Mouse (Mus musculus): ENCODE results near the gene Simc1. TPM values are rescaled to one million over a fixed set of nuclear protein-coding genes. Genes with fewer than 3 reads are reported as not detected.
"Not testable (repeated sequence)": the region's sequence is repeated elsewhere in the genome, so short reads cannot be mapped to it uniquely, and the experiment has no call there.

Gene Simc1
- polyA plus RNA-seq, 1 experiment from 2014 or later: 17.7 TPM

GRCm38 (mm10) chr13:54491381-54491780 is 12.2 kb upstream of the Simc1 start:
- WGBS: 79% methylated on average over 6 of the region's 6 CpGs
- no peak overlapping the region for H3K9ac ChIP-seq
- no peak for ATAC-seq (ENCODE audit: low read depth)

GRCm38 (mm10) chr13:54499551-54499950 is 4.0 kb upstream of the Simc1 start:
- H3K9ac ChIP-seq; H3K36me3 ChIP-seq; H3K27me3 ChIP-seq; H3K27ac ChIP-seq (replicated peaks); H3K9me3 ChIP-seq; H3K4me2 ChIP-seq; ATAC-seq (ENCODE audit: low read depth); H3K4me3 ChIP-seq; H3K4me1 ChIP-seq (replicated peaks): not testable (repeated sequence)
- WGBS: 91% methylated on average over 7 of the region's 7 CpGs

More at GRCm38 (mm10) chr13:54491381-54491780, 12.2 kb upstream of the Simc1 start:
- 0 out of 2 replicates have a peak, but pooled peaks cover 5% of the 10 kb centered on the region for H3K4me1 ChIP-seq (replicated peaks)
- no peak overlapping the region for H3K4me2 ChIP-seq
- 0 out of 2 replicates have a peak, but pooled peaks cover 3% of the 10 kb centered on the region for H3K27me3 ChIP-seq
- H3K27ac ChIP-seq (replicated peaks): no peak overlapping the region
- no peaks in the 10 kb centered on the region for H3K9me3 ChIP-seq
- no peak overlapping the region for H3K4me3 ChIP-seq
- H3K36me3 ChIP-seq: no peaks in the 10 kb centered on the region

GRCm38 (mm10) chr13:54501352-54501751 is 2.2 kb upstream of the Simc1 start:
- Histone ChIP-seq H3K36me3 (no peaks in the 10 kb centered on the region), H3K9me3 (no peaks in the 10 kb centered on the region), H3K27ac (replicated peaks) (no peak overlapping the region), H3K4me2 (no peak overlapping the region), H3K27me3 (no peaks in the 10 kb centered on the region), H3K4me3 (no peak overlapping the region), H3K4me1 (replicated peaks) (peaks cover 25% of the 10 kb centered on the region), H3K9ac (no peak overlapping the region)
- WGBS: 80% methylated on average over 2 of the region's 2 CpGs
- no peak for ATAC-seq (ENCODE audit: low read depth)

- ATAC-seq (ENCODE audit: low read depth): no peak
- no peaks in the 10 kb centered on the region for H3K9me3 ChIP-seq
- H3K27me3 ChIP-seq: no peaks in the 10 kb centered on the region
- no peak overlapping the region for H3K4me2 ChIP-seq
- H3K9ac ChIP-seq: no peak overlapping the region
- H3K4me3 ChIP-seq: no peak overlapping the region
- WGBS: 66% methylated on average over 3 of the region's 3 CpGs
- H3K36me3 ChIP-seq: peaks cover 2% of the 10 kb centered on the region; the same call in 1 of the 2 replicates
- peaks cover 25% of the 10 kb centered on the region for H3K4me1 ChIP-seq (replicated peaks)
- H3K27ac ChIP-seq (replicated peaks): no peak overlapping the region
These were observed 1.5 kb upstream of the Simc1 start for GRCm38 (mm10) chr13:54501957-54502690.

GRCm38 (mm10) chr13:54503278-54503603 is 338 bp upstream of the Simc1 start:
- H3K4me2 ChIP-seq: peak overlapping the region; percentile 67
- under 1% methylated on average over 14 of the region's 14 CpGs for WGBS
- ATAC-seq (ENCODE audit: low read depth): peak; percentile 78
- no peaks in the 10 kb centered on the region for H3K27me3 ChIP-seq
- peaks cover 25% of the 10 kb centered on the region for H3K4me1 ChIP-seq (replicated peaks)
- H3K36me3 ChIP-seq: peaks cover 4% of the 10 kb centered on the region; the same call in 1 of the 2 replicates
- no peaks in the 10 kb centered on the region for H3K9me3 ChIP-seq
- H3K4me3 ChIP-seq: peak overlapping the region; percentile 59
- H3K27ac ChIP-seq (replicated peaks): peak overlapping the region; percentile 87
- peak overlapping the region; percentile 83 for H3K9ac ChIP-seq

GRCm38 (mm10) chr13:54504611-54505260 is 1.2 kb downstream of the Simc1 start:
- ATAC-seq (ENCODE audit: low read depth): no peak
- Histone ChIP-seq H3K36me3 (peaks cover 4% of the 10 kb centered on the region; the same call in 1 of the 2 replicates), H3K27me3 (no peaks in the 10 kb centered on the region), H3K27ac (replicated peaks) (peak overlapping the region; percentile 87), H3K4me3 (peak overlapping the region; percentile 59), H3K9me3 (no peaks in the 10 kb centered on the region), H3K4me2 (peak overlapping the region; percentile 67), H3K9ac (peak overlapping the region; percentile 83), H3K4me1 (replicated peaks) (peaks cover 25% of the 10 kb centered on the region)
- 34% methylated on average over 7 of the region's 7 CpGs for WGBS

GRCm38 (mm10) chr13:54505920-54506319 is 2.3 kb downstream of the Simc1 start:
- ATAC-seq (ENCODE audit: low read depth): no peak

GRCm38 (mm10) chr13:54520221-54520620 is 16.6 kb downstream of the Simc1 start:
- H3K9me3 ChIP-seq: 0 out of 2 replicates have a peak, but pooled peaks cover 3% of the 10 kb centered on the region
- H3K4me3 ChIP-seq: no peak overlapping the region
- no peak overlapping the region for H3K4me2 ChIP-seq
- no peaks in the 10 kb centered on the region for H3K4me1 ChIP-seq (replicated peaks)
- no peak overlapping the region for H3K27ac ChIP-seq (replicated peaks)
- no peaks in the 10 kb centered on the region for H3K27me3 ChIP-seq
- 96% methylated on average over 4 of the region's 4 CpGs for WGBS
- H3K9ac ChIP-seq: no peak overlapping the region
- ATAC-seq (ENCODE audit: low read depth): no peak
- peaks cover 24% of the 10 kb centered on the region for H3K36me3 ChIP-seq

More at GRCm38 (mm10) chr13:54505920-54506319, 2.3 kb downstream of the Simc1 start:
- Histone ChIP-seq H3K4me2 (no peak overlapping the region), H3K27me3 (no peaks in the 10 kb centered on the region), H3K9ac (no peak overlapping the region), H3K4me3 (no peak overlapping the region), H3K4me1 (replicated peaks) (peaks cover 25% of the 10 kb centered on the region), H3K27ac (replicated peaks) (no peak overlapping the region), H3K36me3 (peaks cover 6% of the 10 kb centered on the region; the same call in 1 of the 2 replicates), H3K9me3 (no peaks in the 10 kb centered on the region)
- 89% methylated on average over 1 of the region's 1 CpGs for WGBS

GRCm38 (mm10) chr13:54521181-54521580 is 17.6 kb downstream of the Simc1 start:
- Histone ChIP-seq H3K4me1 (replicated peaks) (no peaks in the 10 kb centered on the region), H3K27me3 (no peaks in the 10 kb centered on the region), H3K9ac (no peak overlapping the region), H3K27ac (replicated peaks) (no peak overlapping the region), H3K36me3 (peaks cover 27% of the 10 kb centered on the region), H3K4me2 (no peak overlapping the region), H3K9me3 (no peaks in the 10 kb centered on the region), H3K4me3 (no peak overlapping the region)
- ATAC-seq (ENCODE audit: low read depth): no peak

- H3K36me3 ChIP-seq: peaks cover 77% of the 10 kb centered on the region
- ATAC-seq (ENCODE audit: low read depth): no peak
- H3K4me2 ChIP-seq: no peak overlapping the region
- no peak overlapping the region for H3K4me3 ChIP-seq
- no peaks in the 10 kb centered on the region for H3K27me3 ChIP-seq
- H3K9me3 ChIP-seq: no peaks in the 10 kb centered on the region
- no peak overlapping the region for H3K9ac ChIP-seq
- H3K4me1 ChIP-seq (replicated peaks): no peaks in the 10 kb centered on the region
- no peak overlapping the region for H3K27ac ChIP-seq (replicated peaks)
- WGBS: 88% methylated on average over 6 of the region's 6 CpGs
These were observed 23.6 kb downstream of the Simc1 start for GRCm38 (mm10) chr13:54527140-54527539.

GRCm38 (mm10) chr13:54532134-54532533 is 28.6 kb downstream of the Simc1 start:
- no peaks in the 10 kb centered on the region for H3K27me3 ChIP-seq
- H3K9ac ChIP-seq: no peak overlapping the region
- peaks cover 80% of the 10 kb centered on the region for H3K36me3 ChIP-seq
- H3K4me2 ChIP-seq: no peak overlapping the region
- H3K9me3 ChIP-seq: no peaks in the 10 kb centered on the region
- no peak for ATAC-seq (ENCODE audit: low read depth)
- H3K27ac ChIP-seq (replicated peaks): no peak overlapping the region
- no peaks in the 10 kb centered on the region for H3K4me1 ChIP-seq (replicated peaks)
- H3K4me3 ChIP-seq: no peak overlapping the region

- 90% methylated on average over 7 of the region's 7 CpGs for WGBS
- Histone ChIP-seq H3K27me3 (no peaks in the 10 kb centered on the region), H3K9ac (no peak overlapping the region), H3K4me2 (no peak overlapping the region), H3K4me3 (no peak overlapping the region), H3K4me1 (replicated peaks) (no peaks in the 10 kb centered on the region), H3K27ac (replicated peaks) (no peak overlapping the region), H3K36me3 (peaks cover 73% of the 10 kb centered on the region), H3K9me3 (no peaks in the 10 kb centered on the region)
- ATAC-seq (ENCODE audit: low read depth): no peak
These were observed 44.5 kb downstream of the Simc1 start for GRCm38 (mm10) chr13:54548036-54548435.

Measured in neural tube, embryonic 13.5 days (tissue).